Mouse (Mus musculus) heart, embryonic 13.5 days (tissue): ENCODE data around the gene Rfk. TPM values are rescaled to one million over a fixed set of nuclear protein-coding genes. Genes with fewer than 3 reads are reported as not detected.

ENCODE experiments used
- ATAC-seq: fragments of 200-750 bp; cut with Nextera tagmentation; 2 replicates; pipeline ENCODE4 v1.8.0; 2017; ENCODE audit warnings: moderate TSS enrichment; ENCODE audit not compliant: insufficient number of reproducible peaks, low FRiP score, low TSS enrichment; ENCODE audit errors: extremely low read depth
- H3K27ac ChIP-seq: fragments of 300-500 bp; sonication (generic); replicated peaks from 2 replicates; pipeline ENCODE4 v1.5.1; 2015; ENCODE audit warnings: moderate library complexity, mild to moderate bottlenecking, inconsistent platforms
- H3K27me3 ChIP-seq: fragments of 300-500 bp; sonication (generic); replicated peaks from 2 replicates; pipeline ENCODE4 v1.6.1; 2015; ENCODE audit warnings: mild to moderate bottlenecking, inconsistent platforms
- H3K36me3 ChIP-seq: fragments of 300-500 bp; sonication (generic); 2 replicates; pipeline ENCODE4 v1.6.1; 2015; ENCODE audit warnings: mild to moderate bottlenecking, inconsistent platforms
- H3K4me1 ChIP-seq: fragments of 300-500 bp; sonication (generic); 2 replicates; pipeline ENCODE4 v1.6.1; 2015; ENCODE audit warnings: inconsistent platforms
- H3K4me2 ChIP-seq: fragments of 300-500 bp; sonication (generic); 2 replicates; pipeline ENCODE4 v1.6.1; 2015; ENCODE audit warnings: inconsistent platforms, mild to moderate bottlenecking, moderate library complexity
- H3K4me3 ChIP-seq: fragments of 300-500 bp; sonication (generic); 2 replicates; pipeline ENCODE4 v1.5.1; 2015; ENCODE audit warnings: moderate library complexity, mild to moderate bottlenecking, inconsistent platforms
- H3K9ac ChIP-seq: fragments of 300-500 bp; sonication (generic); 2 replicates; pipeline ENCODE4 v1.6.1; 2015; ENCODE audit warnings: inconsistent platforms, mild to moderate bottlenecking, moderate library complexity
- H3K9me3 ChIP-seq: fragments of 300-500 bp; sonication (generic); 2 replicates; pipeline ENCODE4 v1.6.1; 2016; ENCODE audit warnings: inconsistent platforms
- WGBS: fragments of 180-500 bp; shearing (Covaris S2); methylation state at CpG from one replicate; pipeline ENCODE4 v1.1.7; 2015; ENCODE audit warnings: mixed read lengths; 5-methylcytosine and 5-hydroxymethylcytosine counted together
- polyA plus RNA-seq: library from polyadenylated mRNA; unstranded; fragments of >200 nt; fragmentation: Nextera tagmentation; extraction: Ambion mirVana; gene quantifications from 2 replicates; pipeline ENCODE4 v1.2.1, GENCODE M21; 2015

The Rfk gene
- polyA plus RNA-seq, 1 experiment from 2014 or later = 70.6 TPM

DNA sequence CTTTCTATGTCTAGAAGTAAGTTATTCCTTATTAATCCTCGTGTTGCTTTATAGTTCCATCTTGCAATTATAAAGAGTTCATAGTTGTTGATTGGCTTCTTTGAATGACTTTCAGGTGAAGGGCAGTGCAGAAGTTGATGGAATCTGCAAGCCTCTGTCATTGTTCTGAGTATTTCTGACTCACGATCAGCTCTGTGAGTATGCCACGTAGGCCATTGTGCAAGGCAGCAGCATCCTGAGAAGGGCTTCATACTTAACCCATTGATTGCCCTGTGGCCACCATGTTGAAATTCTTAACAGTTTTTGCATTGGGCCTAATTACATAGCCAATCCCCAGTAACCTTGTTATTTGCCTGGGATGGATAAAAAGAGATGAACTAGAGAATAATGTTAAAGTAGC is 15.5 kb downstream of the Rfk start:
- H3K36me3 ChIP-seq = no peaks in the 10 kb centered on the region
- H3K4me3 ChIP-seq = no peak overlapping the region
- H3K27me3 ChIP-seq = no peaks in the 10 kb centered on the region
- H3K4me2 ChIP-seq = no peak overlapping the region
- no peak overlapping the region for H3K9ac ChIP-seq
- H3K4me1 ChIP-seq = no peaks in the 10 kb centered on the region
- no peak for ATAC-seq
- WGBS = 56% methylated on average over 3 of the region's 3 CpGs
- no peaks in the 10 kb centered on the region for H3K9me3 ChIP-seq
- H3K27ac ChIP-seq = no peak overlapping the region

DNA sequence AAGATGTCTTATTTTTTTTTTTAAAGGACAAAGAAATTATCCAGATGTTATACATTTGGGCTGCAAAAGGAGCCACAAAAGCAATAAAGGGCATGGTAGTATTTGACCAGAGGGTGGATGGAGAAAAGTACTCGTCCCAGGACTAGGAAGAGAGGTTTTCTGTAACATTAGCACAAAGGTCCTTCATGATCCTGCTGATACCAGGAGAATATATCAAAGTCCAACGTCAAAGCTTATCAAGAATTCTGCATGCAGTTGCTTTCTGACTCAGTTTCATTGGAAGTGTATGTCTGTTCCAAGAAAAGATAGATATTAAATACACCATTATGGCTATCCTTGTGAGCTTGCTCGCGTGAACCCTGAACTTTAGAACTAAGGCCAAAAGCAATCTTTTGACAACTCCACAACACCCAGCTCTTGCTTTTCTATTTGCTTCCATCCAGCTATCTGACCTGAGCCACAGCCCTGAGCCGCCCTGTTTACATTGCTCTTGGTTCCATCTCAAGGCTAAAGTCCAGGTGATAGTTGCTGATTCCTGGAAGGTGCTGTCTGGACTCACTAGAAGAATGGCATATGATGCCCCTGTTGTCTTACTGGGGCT is 16.7 kb downstream of the Rfk start:
- Histone ChIP-seq H3K4me1 (no peaks in the 10 kb centered on the region), H3K4me2 (no peak overlapping the region), H3K27ac (no peak overlapping the region), H3K9ac (no peak overlapping the region), H3K4me3 (no peak overlapping the region), H3K9me3 (no peaks in the 10 kb centered on the region), H3K27me3 (no peaks in the 10 kb centered on the region), H3K36me3 (no peaks in the 10 kb centered on the region)
- no peak for ATAC-seq
- WGBS = 76% methylated on average over 5 of the region's 5 CpGs

DNA sequence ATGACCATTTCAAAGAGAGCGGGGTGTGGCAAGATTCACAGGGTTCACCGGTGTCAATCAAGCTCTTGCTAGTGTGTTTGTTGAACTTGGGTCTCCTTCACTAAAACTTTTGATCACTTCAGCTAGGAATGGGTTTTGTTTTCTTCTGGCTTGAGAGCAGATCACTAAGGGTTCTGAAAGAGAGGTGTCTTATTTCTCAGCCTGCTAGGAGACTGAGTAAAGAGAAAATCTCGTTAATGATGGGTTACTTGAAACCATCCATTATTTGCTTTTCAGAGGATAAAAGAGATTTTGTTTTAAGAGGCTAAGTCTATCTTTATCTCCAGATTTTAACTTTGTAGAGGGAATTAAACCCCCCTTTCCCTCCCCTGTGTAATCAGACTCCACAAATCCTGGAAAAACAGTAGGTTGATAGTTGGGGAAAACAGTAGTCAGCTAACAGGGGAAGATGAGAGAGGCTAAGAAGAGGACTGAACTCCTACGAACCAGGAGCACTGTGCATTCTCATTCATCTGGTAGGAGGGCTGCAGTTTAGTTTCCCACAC is 19.1 kb downstream of the Rfk start:
- H3K4me3 ChIP-seq = no peak overlapping the region
- no peak overlapping the region for H3K9ac ChIP-seq
- no peaks in the 10 kb centered on the region for H3K9me3 ChIP-seq
- H3K4me1 ChIP-seq = no peaks in the 10 kb centered on the region
- no peak overlapping the region for H3K27ac ChIP-seq
- no peak overlapping the region for H3K4me2 ChIP-seq
- no peaks in the 10 kb centered on the region for H3K36me3 ChIP-seq
- 53% methylated on average over 4 of the region's 4 CpGs for WGBS
- ATAC-seq = no peak
- H3K27me3 ChIP-seq = no peaks in the 10 kb centered on the region

DNA sequence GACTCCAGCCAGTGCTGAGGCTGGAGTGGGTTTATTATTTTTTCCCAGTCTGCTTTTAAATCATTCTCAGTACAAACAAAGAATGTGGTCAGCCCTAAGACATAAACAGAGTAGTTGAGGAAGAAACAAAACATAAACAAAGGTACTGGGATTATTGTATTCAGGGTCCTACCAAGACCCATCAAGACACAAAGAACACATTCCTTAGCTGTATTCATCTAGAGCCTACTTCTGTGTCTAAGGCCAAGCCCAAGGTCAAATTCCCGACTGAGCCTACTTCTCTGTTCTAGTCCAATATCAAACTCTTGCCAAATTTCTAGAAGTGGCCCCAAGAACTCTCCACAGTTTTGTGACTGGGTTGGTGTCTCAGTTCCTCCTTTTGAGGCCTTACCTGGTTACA is 24.0 kb downstream of the Rfk start:
- 50% methylated on average over 1 of the region's 1 CpGs for WGBS
- Histone ChIP-seq H3K4me3 (no peak overlapping the region), H3K27ac (no peak overlapping the region), H3K36me3 (no peaks in the 10 kb centered on the region), H3K9me3 (no peaks in the 10 kb centered on the region), H3K4me1 (0 out of 2 replicates have a peak, but pooled peaks cover 5% of the 10 kb centered on the region), H3K4me2 (no peak overlapping the region), H3K9ac (no peak overlapping the region), H3K27me3 (no peaks in the 10 kb centered on the region)
- no peak for ATAC-seq

DNA sequence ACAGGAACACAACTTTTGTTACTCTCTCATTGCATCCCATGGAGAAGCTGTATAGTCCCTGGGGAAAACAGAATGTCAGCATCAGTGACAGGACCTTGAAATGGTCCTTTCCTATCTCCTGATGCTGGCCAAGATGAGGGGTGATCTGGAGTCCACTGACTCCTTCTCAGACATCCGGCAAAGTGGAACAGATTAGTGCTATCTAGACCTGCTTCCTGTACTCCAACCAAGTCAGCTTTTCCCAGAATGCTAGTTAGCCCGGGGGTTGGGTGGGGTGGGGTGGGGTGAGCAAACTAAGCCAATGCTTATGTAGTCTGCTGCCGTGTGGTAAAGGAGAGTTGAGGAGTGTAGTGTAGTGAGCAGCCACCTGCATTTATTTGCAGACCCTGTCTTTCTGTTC is 29.5 kb downstream of the Rfk start:
- Histone ChIP-seq H3K27ac (no peak overlapping the region), H3K27me3 (no peaks in the 10 kb centered on the region), H3K9me3 (no peaks in the 10 kb centered on the region), H3K4me3 (no peak overlapping the region), H3K36me3 (no peaks in the 10 kb centered on the region), H3K4me2 (no peak overlapping the region), H3K9ac (no peak overlapping the region), H3K4me1 (0 out of 2 replicates have a peak, but pooled peaks cover 5% of the 10 kb centered on the region)
- WGBS = 31% methylated on average over 3 of the region's 3 CpGs
- no peak for ATAC-seq

DNA sequence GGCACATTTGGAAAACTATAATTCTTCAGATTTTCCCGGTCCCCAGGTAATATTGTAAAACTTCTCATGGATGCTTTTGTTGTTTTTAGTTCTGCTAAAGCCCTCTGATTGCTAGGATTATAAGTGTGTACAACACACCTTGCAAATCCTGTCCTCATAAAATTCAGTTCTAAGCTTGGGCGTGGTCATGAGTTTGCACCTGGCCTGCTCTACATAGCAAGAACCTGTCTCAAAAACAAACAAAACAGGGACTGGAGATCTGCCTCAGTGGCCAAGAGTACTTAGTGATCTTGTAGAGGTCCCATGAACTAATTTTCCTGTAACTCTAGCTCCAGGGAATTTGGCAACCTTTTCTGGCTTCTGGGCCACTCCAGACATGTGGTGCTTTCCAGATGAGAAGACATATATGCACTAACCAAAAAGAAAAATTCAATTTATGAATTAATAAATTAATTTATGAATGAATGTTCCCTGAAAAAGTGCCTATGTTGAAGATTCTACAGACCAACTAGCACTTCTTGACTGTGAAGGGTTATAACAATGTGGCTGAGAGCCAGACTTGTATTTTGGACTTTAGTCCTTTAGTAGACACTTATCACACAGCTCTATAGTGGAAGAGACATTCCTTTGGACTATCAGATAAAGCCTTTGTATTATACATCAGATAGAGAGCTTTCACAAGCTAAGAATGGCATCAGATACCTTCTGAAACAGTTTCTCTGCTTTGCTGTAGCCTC is 34.1 kb downstream of the Rfk start:
- Histone ChIP-seq H3K36me3 (no peaks in the 10 kb centered on the region), H3K4me3 (no peak overlapping the region), H3K27me3 (no peaks in the 10 kb centered on the region), H3K9me3 (no peaks in the 10 kb centered on the region), H3K4me1 (no peaks in the 10 kb centered on the region), H3K4me2 (no peak overlapping the region), H3K27ac (no peak overlapping the region), H3K9ac (no peak overlapping the region)
- ATAC-seq = no peak
- 81% methylated on average over 2 of the region's 2 CpGs for WGBS

DNA sequence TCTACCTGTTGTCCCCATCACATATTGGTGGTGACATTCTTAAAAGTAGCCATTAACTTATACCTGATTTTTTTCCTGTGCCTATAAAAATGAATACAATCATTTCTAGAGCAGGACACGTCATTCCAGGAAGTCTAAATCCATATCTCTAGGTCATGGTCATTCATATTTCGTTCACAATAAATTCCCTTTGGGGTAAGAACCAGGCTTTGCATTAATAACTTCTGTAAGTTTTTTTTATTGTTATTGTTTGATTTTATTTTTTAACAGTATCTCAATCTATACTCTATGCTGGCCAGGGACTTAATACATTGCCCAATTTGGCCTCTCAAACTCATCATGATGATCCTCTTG is 34.7 kb downstream of the Rfk start:
- H3K9me3 ChIP-seq = no peaks in the 10 kb centered on the region
- H3K4me3 ChIP-seq = no peak overlapping the region
- no peak for ATAC-seq
- H3K27me3 ChIP-seq = no peaks in the 10 kb centered on the region
- no peak overlapping the region for H3K27ac ChIP-seq
- H3K9ac ChIP-seq = no peak overlapping the region
- no peaks in the 10 kb centered on the region for H3K4me1 ChIP-seq
- no peaks in the 10 kb centered on the region for H3K36me3 ChIP-seq
- 62% methylated on average over 2 of the region's 2 CpGs for WGBS
- H3K4me2 ChIP-seq = no peak overlapping the region

DNA sequence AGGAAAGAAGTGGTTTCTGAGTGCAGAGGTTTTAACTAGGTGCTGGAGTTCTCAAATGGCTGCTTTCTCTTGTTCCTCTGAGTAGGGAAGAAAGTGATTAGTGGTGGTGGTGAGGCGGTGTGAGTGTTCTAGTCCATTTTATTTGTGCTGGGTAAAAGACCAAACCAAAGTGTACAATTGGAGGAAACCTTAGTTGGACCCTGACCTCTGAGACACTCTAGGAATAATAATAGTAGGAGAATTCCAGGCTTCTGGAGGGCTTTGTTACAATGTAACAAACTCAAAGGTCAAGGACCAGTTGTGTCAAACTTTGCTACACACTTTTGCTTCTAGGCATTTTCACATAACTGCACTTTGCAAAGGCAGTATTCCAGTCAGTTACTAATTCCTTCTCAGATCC is 42.8 kb downstream of the Rfk start:
- ATAC-seq = no peak
- 96% methylated on average over 1 of the region's 1 CpGs for WGBS
- H3K27ac ChIP-seq = no peak overlapping the region

DNA sequence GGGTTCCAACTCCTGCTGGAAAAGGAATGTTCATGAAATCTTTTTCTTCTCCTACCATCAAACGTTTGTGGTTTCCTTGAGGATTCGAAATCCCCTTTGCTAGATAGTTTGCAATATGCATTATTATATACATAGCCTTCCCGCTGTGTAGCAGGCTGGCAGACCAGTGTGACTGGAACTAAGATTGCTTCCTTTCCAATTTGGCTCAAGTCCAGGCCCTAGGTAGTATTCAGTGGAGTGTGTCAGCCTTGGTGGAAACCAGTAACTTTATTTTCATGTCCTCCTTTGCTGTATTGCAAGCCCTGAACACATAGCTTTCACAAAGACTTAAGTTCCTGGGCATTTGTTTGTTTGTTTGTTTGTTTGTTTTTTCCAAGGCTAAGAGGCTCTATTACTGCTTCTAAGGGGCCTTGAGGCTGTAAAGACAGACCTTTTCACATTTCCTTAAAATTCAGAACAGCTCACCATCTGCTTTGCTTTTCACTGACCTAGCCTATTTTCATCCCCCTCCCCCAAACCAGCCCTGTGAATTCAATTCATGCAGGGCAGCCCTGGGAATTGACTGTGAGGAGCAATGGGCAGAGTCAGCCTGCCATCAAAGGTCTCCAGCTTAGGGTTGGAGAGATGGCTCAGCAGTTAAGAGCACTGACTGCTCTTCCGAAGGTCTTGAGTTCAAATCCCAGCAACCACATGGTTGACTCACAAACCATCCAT is 45.8 kb downstream of the Rfk start:
- H3K4me1 ChIP-seq = peaks cover 8% of the 10 kb centered on the region; the same call in 1 of the 2 replicates
- 56% methylated on average over 4 of the region's 4 CpGs for WGBS
- H3K27me3 ChIP-seq = no peaks in the 10 kb centered on the region
- no peak for ATAC-seq
- H3K9me3 ChIP-seq = no peaks in the 10 kb centered on the region
- H3K27ac ChIP-seq = no peak overlapping the region
- H3K4me2 ChIP-seq = no peak overlapping the region
- no peak overlapping the region for H3K4me3 ChIP-seq
- no peaks in the 10 kb centered on the region for H3K36me3 ChIP-seq
- no peak overlapping the region for H3K9ac ChIP-seq

More for the DNA sequence above, 42.8 kb downstream of the Rfk start:
- H3K9ac ChIP-seq = no peak overlapping the region
- no peaks in the 10 kb centered on the region for H3K27me3 ChIP-seq
- H3K4me1 ChIP-seq = peaks cover 8% of the 10 kb centered on the region; the same call in 1 of the 2 replicates
- H3K4me2 ChIP-seq = no peak overlapping the region
- H3K4me3 ChIP-seq = no peak overlapping the region
- no peaks in the 10 kb centered on the region for H3K36me3 ChIP-seq
- no peaks in the 10 kb centered on the region for H3K9me3 ChIP-seq

DNA sequence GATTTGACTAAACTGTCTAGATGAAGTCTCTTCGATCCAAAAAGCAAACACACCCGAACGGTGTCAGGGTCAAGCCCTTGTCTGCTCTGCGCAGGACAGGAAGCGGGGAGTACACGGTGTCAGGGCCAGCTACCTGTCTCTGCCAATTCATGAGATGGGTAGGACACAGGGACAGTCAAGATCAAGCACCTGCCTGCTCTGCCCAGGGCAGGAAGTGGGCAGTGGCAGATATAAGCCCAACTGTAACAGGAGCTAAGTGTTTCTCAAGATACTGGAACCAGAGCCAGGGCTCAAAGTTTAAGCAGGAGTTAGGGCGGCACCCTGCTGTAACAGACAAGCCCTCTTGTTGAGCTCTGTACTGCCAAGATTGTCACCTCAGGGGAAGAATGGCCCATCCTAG is 49.7 kb downstream of the Rfk start:
- no peak overlapping the region for H3K9ac ChIP-seq
- ATAC-seq = no peak
- no peaks in the 10 kb centered on the region for H3K36me3 ChIP-seq
- H3K4me1 ChIP-seq = peaks cover 8% of the 10 kb centered on the region; the same call in 1 of the 2 replicates
- H3K4me2 ChIP-seq = no peak overlapping the region
- no peak overlapping the region for H3K4me3 ChIP-seq
- no peaks in the 10 kb centered on the region; the same call in 1 of the 2 replicates for H3K27me3 ChIP-seq
- H3K27ac ChIP-seq = no peak overlapping the region
- WGBS = 79% methylated on average over 7 of the region's 7 CpGs
- no peaks in the 10 kb centered on the region for H3K9me3 ChIP-seq
